In genomic region chr11:70687601-70688199, GRCm38 (mm10) we compare ENCODE assay signal across 8 mouse cellular contexts. TPM values are rescaled to one million over a fixed set of nuclear protein-coding genes. Genes with fewer than 3 reads are reported as not detected.
A peak's percentile ranks its signal among the peaks of the same experiment; 100 is the strongest.
DNase-seq lines count a peak whose midpoint lies in the region; ATAC-seq and TF ChIP-seq lines count a peak whose summit lies in the region.

Gene Camta2 (minus strand): TSS chr11:70688105.

- H3K4me2 ChIP-seq in hindbrain, embryonic 14.5 days (replicated peaks), result peak within 1 kb of the TSS; percentile 82

- POLR2A ChIA-PET in Patski (lab: Charles Lee), result interaction anchor here (0.6 to 2.2 kb wide), 5 partner anchors 12 to 50 kb away, joined by 3 to 11 read pairs (median 7); partner anchors contain the start of genes Inca1, Kif1c, Rnf167 and Slc25a11

- peak; percentile 99 for TF ChIP-seq CTCF in Patski (IDR thresholded peaks at IDR 0.05)

- H3K27ac ChIP-seq in hindbrain, embryonic 14.5 days, result peak within 1 kb of the TSS; percentile 85

- peak within 1 kb of the TSS; percentile 76 for H3K4me3 ChIP-seq in hindbrain, embryonic 14.5 days (replicated peaks; ENCODE audit: low read length)

- CTCF ChIA-PET in Patski (lab: Charles Lee), result interaction anchor here (0.8 to 1.5 kb wide), 7 partner anchors 10 to 19 kb away, joined by 3 to 7 read pairs (median 4); partner anchors contain the start of gene Spag7

- H3K36me3 ChIP-seq in hindbrain, embryonic 14.5 days (replicated peaks; ENCODE audit: control insufficient read depth, insufficient read depth), result peaks cover 28% of the 10 kb centered on the region

- peaks cover 22% of the 10 kb centered on the region for H3K4me1 ChIP-seq in hindbrain, embryonic 14.5 days (replicated peaks; ENCODE audit: control insufficient read depth, insufficient read depth, low read length)

- peak; percentile 63 for ATAC-seq in Patski
- peak; percentile 85 for ATAC-seq in hindbrain, embryonic 14.5 days (ENCODE audit: low FRiP score)
- peak; percentile 79 for ATAC-seq in megakaryocyte, adult 5-6 weeks (ENCODE audit: poor library complexity, severe bottlenecking)

- H3K9me3 ChIP-seq in hindbrain, embryonic 14.5 days (ENCODE audit: control insufficient read depth, low read length), result no peaks in the 10 kb centered on the region

- no peak for DNase-seq in Patski (ENCODE audit: low read depth, low spot score)
- DNase-seq in cerebellum, postnatal 25 days, result peak; percentile 93 to 95
- peak; percentile 85 to 87 for DNase-seq in frontal cortex, postnatal 36 days (ENCODE audit: low spot score in 2 of 2)
- DNase-seq in hindbrain, embryonic 14.5 days (ENCODE audit: low spot score), result peak; percentile 78
- peak; percentile 68 to 79 for DNase-seq in left cerebral cortex, adult 8-10 months (ENCODE audit: low spot score in 2 of 2)
- peak; percentile 89 to 92 for DNase-seq in right cerebral cortex, postnatal 10 days (ENCODE audit: low spot score in 2 of 2)
- peak; percentile 87 for DNase-seq in urinary bladder, postnatal 25 days (ENCODE audit: low spot score)

- peak within 1 kb of the TSS; percentile 84 for H3K9ac ChIP-seq in hindbrain, embryonic 14.5 days

- no peaks in the 10 kb centered on the region for H3K27me3 ChIP-seq in Patski
- no peaks in the 10 kb centered on the region for H3K27me3 ChIP-seq in hindbrain, embryonic 14.5 days (ENCODE audit: control insufficient read depth, insufficient read depth, low read length)

- under 1% methylated on average over 54 of the region's 55 CpGs for WGBS in hindbrain, embryonic 14.5 days

- in situ Hi-C loops in Patski (cut with MboI; ENCODE audit: low pct_unique_long_range_greater_than_20kb), result loop anchor here (5.0 kb wide), 1 partner anchor 65 kb away; no protein-coding TSS in a partner anchor

RNA-seq across cellular contexts. Expression of gene Camta2, which starts in this region (rescaled TPM):
- 22.2 TPM for polyA plus RNA-seq in Patski (2021)
- polyA plus RNA-seq in hindbrain, embryonic 14.5 days (2014; fragmentation: Nextera tagmentation; extraction: Ambion mirVana), result 24.2 and 26.1 TPM in 2 replicates
- total RNA-seq in left cerebral cortex, adult 8-10 months (2022), result 100 to 1,000 TPM; 185 to 201 (median 191) TPM
- 24.5 and 27.0 TPM in 2 replicates for total RNA-seq in megakaryocyte, adult 5-6 weeks (2015)
- total RNA-seq in megakaryocyte, adult 5-6 weeks (2017), result 6.4 and 12.5 TPM in 2 replicates

Comparison
In these comparisons a context has a peak if more than half of its experiments do, and no peak if none do; other contexts are left out.
1. RNA of gene Camta2 (total RNA-seq): 185 to 201 TPM in left cerebral cortex, adult 8-10 months; 6.4 to 27.0 TPM in megakaryocyte, adult 5-6 weeks; every median in the first group is over 4 times any median in the second.
2. Peak in every context shown above with its lines, with median percentiles within 50 percentile points of each other: ATAC-seq.